Mouse (Mus musculus) thymus, adult 2 months (tissue): Measurements from ENCODE around the gene Cacnb1. TPM values are rescaled to one million over a fixed set of nuclear protein-coding genes. Genes with fewer than 3 reads are reported as not detected.
A peak's percentile ranks its signal among the peaks of the same experiment; 100 is the strongest.

Experiments used
- DNase-seq: peaks from one replicate; pipeline ENCODE4 v3.0.0; 2021
- H3K27ac ChIP-seq: fragments of 200-500 bp; 2 replicates; pipeline ENCODE4 v1.5.1; 2012; ENCODE audit warnings: low read length, control low read depth; ENCODE audit not compliant: control insufficient read depth, insufficient read depth
- H3K27me3 ChIP-seq: fragments of 200-500 bp; 2 replicates; pipeline ENCODE4 v1.6.1; 2012; ENCODE audit warnings: mild to moderate bottlenecking, low read length, moderate library complexity, mixed read lengths; ENCODE audit not compliant: control insufficient read depth, insufficient read depth
- H3K36me3 ChIP-seq: fragments of 200-500 bp; 2 replicates; pipeline ENCODE4 v1.6.1; 2012; ENCODE audit warnings: mild to moderate bottlenecking, low read length, moderate library complexity; ENCODE audit not compliant: control insufficient read depth, insufficient read depth
- H3K4me1 ChIP-seq: fragments of 200-500 bp; replicated peaks from 2 replicates; pipeline ENCODE4 v1.6.1; 2012; ENCODE audit warnings: low read length; ENCODE audit not compliant: control insufficient read depth, insufficient read depth
- H3K4me3 ChIP-seq: fragments of 200-500 bp; 2 replicates; pipeline ENCODE4 v1.5.1; 2012; ENCODE audit warnings: mild to moderate bottlenecking, low read length, control low read depth, moderate library complexity; ENCODE audit not compliant: control insufficient read depth, insufficient read depth
- CTCF ChIP-seq: fragments of 200-500 bp; IDR thresholded peaks from 2 replicates; pipeline ENCODE4 v1.5.1; 2012; ENCODE audit warnings: mild to moderate bottlenecking, control low read depth, low read length, moderate library complexity, borderline replicate concordance; ENCODE audit not compliant: control insufficient read depth, poor library complexity, insufficient read depth; ENCODE audit errors: extremely low read depth
- POLR2A ChIP-seq: fragments of 200-500 bp; IDR thresholded peaks from 2 replicates; pipeline ENCODE4 v1.6.1; 2012; ENCODE audit warnings: mild to moderate bottlenecking, low read length, control low read depth, moderate library complexity; ENCODE audit not compliant: control insufficient read depth, poor library complexity, insufficient read depth; ENCODE audit errors: extremely low read depth
- WGBS: fragments of 180-500 bp; shearing (Covaris S2); methylation state at CpG from one replicate; pipeline ENCODE4 v1.1.7; 2018; 5-methylcytosine and 5-hydroxymethylcytosine counted together
- polyA plus RNA-seq: library from polyadenylated mRNA; depleted of rRNA; stranded (reverse); fragments of >200 nt; gene quantifications from 2 replicates; pipeline ENCODE4 v1.2.3, GENCODE M21; 2012

Gene Cacnb1
- polyA plus RNA-seq, 1 experiment: 27.1 TPM

DNA sequence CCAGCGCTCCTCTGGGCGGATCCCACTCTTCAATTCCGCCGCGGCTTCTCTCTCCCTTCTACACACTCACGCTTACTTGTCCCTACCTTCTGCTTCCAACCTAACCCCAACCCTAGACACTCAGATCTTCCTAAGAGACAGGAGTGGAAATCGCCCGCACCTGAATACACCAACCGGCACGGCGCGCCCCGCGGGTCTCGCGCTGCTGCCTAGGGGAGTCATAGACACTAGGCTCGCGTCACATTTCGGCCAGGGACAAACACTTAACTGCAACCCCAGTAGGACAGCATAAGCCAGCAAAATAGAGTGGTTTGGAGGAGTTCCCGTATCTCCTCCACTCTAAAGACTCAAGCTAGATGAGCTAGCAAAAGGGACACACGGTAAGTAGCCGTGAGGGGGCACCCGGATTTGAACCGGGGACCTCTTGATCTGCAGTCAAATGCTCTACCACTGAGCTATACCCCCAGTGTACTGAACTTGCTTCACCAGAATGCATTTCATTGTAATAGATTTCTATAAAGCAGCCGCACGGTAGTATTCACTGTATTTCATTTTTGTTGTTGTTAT, 34.2 kb downstream of the Cacnb1 start:
- Histone ChIP-seq H3K36me3 (peaks cover 15% of the 10 kb centered on the region; the same call in 1 of the 2 replicates), H3K4me1 (peaks cover 49% of the 10 kb centered on the region), H3K27me3 (no peaks in the 10 kb centered on the region), H3K4me3 (peak overlapping the region; percentile 100), H3K27ac (peak overlapping the region; percentile 95)
- TF ChIP-seq POLR2A: no peak
- 0 out of 2 replicates have a peak, but pooled peaks have one; percentile 32 for TF ChIP-seq CTCF
- under 1% methylated on average over 26 of the region's 26 CpGs for WGBS
- DNase-seq: peak; percentile 90

DNA sequence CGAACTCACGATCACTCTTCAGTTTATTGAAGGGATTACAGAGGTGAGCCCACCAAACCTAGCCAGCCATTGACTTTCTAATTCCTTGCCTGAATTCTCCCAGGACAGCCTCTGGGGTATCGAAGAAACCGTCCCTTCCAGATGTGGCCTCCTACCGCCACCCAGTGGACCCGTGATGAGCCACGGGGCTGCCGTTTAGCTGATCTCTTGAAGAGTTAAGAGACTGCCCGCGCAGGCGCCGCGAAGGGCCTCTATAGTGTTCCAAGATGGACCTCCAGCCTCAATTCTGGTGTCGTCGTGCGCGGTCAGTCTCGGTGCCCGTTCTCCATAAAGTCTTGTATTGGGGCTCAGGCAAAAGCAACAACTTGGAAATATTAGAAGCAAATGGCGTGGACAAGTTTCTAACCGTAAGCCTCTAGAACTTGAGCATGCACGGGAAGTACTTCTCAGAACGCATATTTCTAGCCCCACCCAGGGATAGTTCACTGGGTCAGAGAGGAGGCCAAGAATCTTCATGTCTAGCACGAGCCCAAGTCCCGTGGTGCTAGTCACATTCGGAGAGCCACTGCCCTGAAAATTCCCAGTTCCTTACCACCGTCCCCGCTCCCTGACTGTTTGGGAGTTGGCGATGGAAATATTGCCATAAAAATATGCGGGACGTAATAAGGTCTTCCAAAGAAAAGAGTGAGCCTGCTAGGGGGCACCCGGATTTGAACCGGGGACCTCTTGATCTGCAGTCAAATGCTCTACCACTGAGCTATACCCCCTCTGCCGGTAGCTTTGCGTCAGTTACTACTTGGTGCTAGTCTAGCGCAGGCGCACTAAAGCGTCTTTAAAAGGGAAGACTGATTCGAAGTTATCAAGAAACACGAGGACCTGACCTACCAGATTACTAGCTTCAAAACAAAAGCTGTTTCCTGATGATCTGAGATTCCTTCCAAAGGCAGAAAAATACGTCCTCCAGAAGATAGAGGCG, 35.0 kb downstream of the Cacnb1 start:
- TF ChIP-seq CTCF (peak; percentile 83), POLR2A (no peak)
- peaks cover 53% of the 10 kb centered on the region for H3K4me1 ChIP-seq
- H3K4me3 ChIP-seq: peak overlapping the region; percentile 100
- peak overlapping the region; percentile 95 for H3K27ac ChIP-seq
- peaks cover 7% of the 10 kb centered on the region; the same call in 1 of the 2 replicates for H3K36me3 ChIP-seq
- DNase-seq: peak; percentile 93
- WGBS: 1% methylated on average over 42 of the region's 42 CpGs
- H3K27me3 ChIP-seq: no peaks in the 10 kb centered on the region

DNA sequence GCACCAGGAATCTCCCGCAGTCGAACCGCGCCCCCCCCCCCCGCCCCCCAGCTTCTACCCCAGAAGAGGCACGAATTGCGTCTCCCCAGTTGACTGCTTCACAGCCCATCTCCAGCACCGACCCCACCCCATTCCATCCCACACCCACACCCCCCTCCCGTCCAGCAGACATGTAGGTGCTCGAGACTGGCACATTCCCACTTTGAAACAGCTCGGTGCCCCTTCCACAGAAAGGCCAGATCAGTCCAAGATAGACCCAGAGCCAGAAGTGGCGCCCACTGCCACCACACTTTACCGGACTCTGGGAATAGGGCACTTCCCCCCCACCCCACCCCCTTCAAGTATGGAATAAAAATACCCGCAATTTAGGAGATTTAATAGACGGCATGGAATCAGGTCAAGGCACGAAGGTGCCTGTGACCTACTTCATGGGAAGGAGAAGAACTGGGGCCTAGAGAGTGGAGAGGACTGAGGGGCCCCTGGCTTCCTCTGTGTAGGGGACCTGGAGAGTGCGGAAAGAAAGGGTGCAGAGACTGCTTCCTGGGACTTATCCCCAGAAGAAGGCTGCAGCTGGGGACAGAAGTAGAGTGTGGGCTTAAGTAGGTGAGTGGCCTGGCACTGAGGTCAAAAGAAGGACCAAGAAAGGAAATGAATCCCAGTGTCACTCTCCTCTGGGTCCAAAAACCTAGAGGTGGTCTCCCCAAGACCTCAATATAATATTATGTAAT, 35.9 kb downstream of the Cacnb1 start:
- WGBS: 35% methylated on average over 17 of the region's 17 CpGs
- peak overlapping the region; percentile 87 for H3K4me3 ChIP-seq
- no peak for TF ChIP-seq POLR2A
- no peak for TF ChIP-seq CTCF
- H3K27ac ChIP-seq: peak overlapping the region; percentile 79
- peaks cover under 1% of the 10 kb centered on the region; the same call in 1 of the 2 replicates for H3K36me3 ChIP-seq
- H3K4me1 ChIP-seq: peaks cover 52% of the 10 kb centered on the region
- no peaks in the 10 kb centered on the region for H3K27me3 ChIP-seq
- no peak for DNase-seq

DNA sequence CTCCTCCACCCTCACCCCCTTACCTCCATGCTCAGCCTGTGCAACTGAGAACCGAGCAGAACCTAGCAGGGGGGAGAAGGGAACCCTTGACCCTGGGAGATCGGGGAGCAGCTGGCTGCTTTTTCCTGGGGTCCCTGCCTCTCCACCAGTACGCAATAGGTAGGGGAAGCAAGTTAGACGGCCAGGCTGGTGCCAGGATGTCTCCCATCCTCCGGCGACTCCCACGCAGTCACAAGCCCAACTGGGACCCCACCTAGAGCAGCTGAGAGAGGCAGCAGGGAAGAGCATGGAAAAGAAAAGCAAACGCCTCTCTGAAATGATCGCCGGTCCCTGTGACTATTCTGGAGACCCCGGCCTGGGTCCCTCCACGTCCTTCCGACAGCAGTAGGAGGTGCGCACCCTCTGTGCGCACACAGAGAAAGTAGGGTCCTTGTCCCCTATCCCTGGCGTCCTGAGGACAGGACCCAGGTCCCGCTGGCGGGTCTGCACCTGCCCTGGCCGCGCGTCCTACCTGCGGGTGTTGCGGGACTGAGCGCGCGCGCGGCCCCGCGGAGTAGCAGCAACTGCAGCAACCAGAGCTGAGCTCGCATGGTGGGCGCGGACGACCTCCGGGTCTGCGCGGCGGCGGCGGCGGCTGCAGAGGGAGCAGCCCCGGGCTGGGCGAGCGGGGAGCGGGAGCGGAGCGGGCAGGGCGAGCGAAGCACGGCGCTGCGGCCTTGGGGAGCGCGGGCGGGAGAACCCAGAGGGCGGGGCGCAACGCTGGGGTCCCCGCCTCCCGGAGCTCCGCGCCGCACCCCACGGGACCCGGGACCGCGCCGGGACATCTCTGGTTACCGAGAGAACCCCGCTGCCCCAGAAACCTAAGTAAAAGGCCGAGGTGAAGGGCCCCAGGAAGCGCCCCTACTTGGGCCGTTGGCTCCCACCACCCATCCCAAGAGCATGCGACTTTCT, 36.8 kb downstream of the Cacnb1 start, which contains the start of gene Plxdc1:
Plxdc1 (minus strand) TSS at position 718 of the 951 bp plus-strand sequence.
- DNase-seq: peak; percentile 74
- H3K4me1 ChIP-seq: peaks cover 61% of the 10 kb centered on the region
- no peaks in the 10 kb centered on the region for H3K36me3 ChIP-seq
- whole genome bisulfite sequencing: 4% methylated on average over 72 of the region's 74 CpGs
- peak within 1 kb of the TSS; percentile 87 for H3K4me3 ChIP-seq
- TF ChIP-seq CTCF (no peak; the same call in 1 of the 2 replicates), POLR2A (no peak)
- H3K27ac ChIP-seq: peak within 1 kb of the TSS; percentile 79
- H3K27me3 ChIP-seq: no peaks in the 10 kb centered on the region

DNA sequence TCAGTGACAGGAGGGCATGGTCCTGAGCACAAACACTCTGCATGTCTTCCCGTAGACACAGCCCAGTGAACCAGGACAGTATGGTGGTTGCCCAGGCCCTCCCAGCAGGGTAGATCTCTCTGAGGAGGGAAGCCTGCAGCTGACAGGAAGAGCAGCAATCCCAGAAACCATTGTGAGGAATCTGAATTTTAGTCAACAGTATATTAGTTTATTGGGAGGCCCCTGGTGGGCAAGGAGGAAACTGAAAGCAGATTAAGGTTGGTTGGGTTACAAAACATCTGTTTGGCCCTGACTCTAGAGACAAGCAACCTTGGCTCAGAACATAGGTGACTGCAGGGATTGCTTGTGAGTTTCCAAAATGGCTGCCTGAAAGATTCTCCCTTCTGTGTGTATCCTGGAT, 38.9 kb downstream of the Cacnb1 start:
- Histone ChIP-seq H3K4me3 (peak overlapping the region; percentile 12; the same call in 1 of the 2 replicates), H3K27me3 (no peaks in the 10 kb centered on the region), H3K27ac (peak overlapping the region; percentile 33), H3K36me3 (no peaks in the 10 kb centered on the region), H3K4me1 (peaks cover 60% of the 10 kb centered on the region)
- TF ChIP-seq POLR2A (no peak), CTCF (no peak)
- peak; percentile 41 for DNase-seq
- 59% methylated on average over 1 of the region's 1 CpGs for WGBS
